Mouse (Mus musculus) urinary bladder, adult 2 months (tissue): ENCODE data around the gene Gdap1l1. TPM values are rescaled to one million over a fixed set of nuclear protein-coding genes. Genes with fewer than 3 reads are reported as not detected.

ENCODE experiments used
- polyA plus RNA-seq: library from polyadenylated mRNA; depleted of rRNA; stranded (reverse); fragments of >200 nt; gene quantifications from 2 replicates; pipeline ENCODE4 v1.2.3, GENCODE M21; 2012; rRNA removed

The Gdap1l1 gene
- polyA plus RNA-seq, 1 experiment, result 0.30 TPM

Other genes starting within 250 kb of the Gdap1l1 start
- gene Tox2, start 235.4 kb upstream of the Gdap1l1 start, polyA plus RNA-seq, result 4.5 and 6.1 TPM in 2 replicates
- gene Jph2, start 40.5 kb upstream of the Gdap1l1 start, polyA plus RNA-seq, result 113 and 164 TPM in 2 replicates
- 34.7 and 36.7 TPM in 2 replicates for gene Oser1, start 13.8 kb upstream of the Gdap1l1 start, polyA plus RNA-seq
- gene Fitm2, start 34.2 kb downstream of the Gdap1l1 start, polyA plus RNA-seq, result 4.7 and 7.0 TPM in 2 replicates
- not detected in 2 replicates for gene R3hdml, start 53.8 kb downstream of the Gdap1l1 start, polyA plus RNA-seq
- 0.22 and 0.51 TPM in 2 replicates for gene Hnf4a, start 68.3 kb downstream of the Gdap1l1 start, polyA plus RNA-seq
- 22.0 and 22.9 TPM in 2 replicates for gene Ttpal, start 163.8 kb downstream of the Gdap1l1 start, polyA plus RNA-seq
- gene Serinc3, start 206.7 kb downstream of the Gdap1l1 start, polyA plus RNA-seq, result 321 and 344 TPM in 2 replicates
- gene Pkig, start 219.9 kb downstream of the Gdap1l1 start, polyA plus RNA-seq, result 83.9 and 114 TPM in 2 replicates